Mouse (Mus musculus): ENCODE data around the gene Trhr2.

DNA sequence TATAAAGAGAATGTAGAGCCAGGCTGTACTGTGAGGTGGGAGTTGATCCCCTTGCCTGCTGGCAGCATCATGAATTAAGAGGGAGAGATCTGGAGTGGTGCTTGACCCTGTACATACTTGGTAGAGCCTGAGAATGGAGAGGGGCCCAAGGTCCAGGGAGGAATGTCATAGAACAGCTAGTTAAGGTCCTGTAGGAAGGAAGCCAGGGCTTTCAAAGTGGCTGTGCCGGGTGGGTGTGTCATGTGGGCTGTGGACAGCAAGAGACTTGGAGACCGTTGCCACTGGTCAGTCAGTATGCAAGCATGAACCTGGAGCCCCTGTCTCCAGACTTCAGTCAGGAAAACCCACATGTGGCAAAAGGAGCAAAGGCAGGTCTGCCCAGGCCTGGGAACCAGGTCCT is 35.4 kb downstream of the Trhr2 start:
- TF ChIP-seq CTCF (IDR thresholded peaks at IDR 0.05; ENCODE audit: borderline replicate concordance, control insufficient read depth, extremely low read depth, insufficient read depth, low read length, poor library complexity) (no peak), POLR2A (IDR thresholded peaks at IDR 0.05; ENCODE audit: control insufficient read depth, extremely low read depth, insufficient read depth, low read length, poor library complexity) (no peak)

Measured in thymus, adult 2 months (tissue).